Mouse (Mus musculus) limb, embryonic 13.5 days (tissue): ENCODE measurements around the gene Gabarap. TPM values are rescaled to one million over a fixed set of nuclear protein-coding genes. Genes with fewer than 3 reads are reported as not detected.
A peak's percentile ranks its signal among the peaks of the same experiment; 100 is the strongest.

Source experiments
- ATAC-seq: fragments of 200-750 bp; cut with Nextera tagmentation; 2 replicates; pipeline ENCODE4 v1.8.0; 2017; ENCODE audit warnings: low read depth, moderate number of reproducible peaks, moderate TSS enrichment; ENCODE audit not compliant: low FRiP score
- H3K27ac ChIP-seq: fragments of 300-500 bp; sonication (generic); 2 replicates; pipeline ENCODE4 v1.5.1; 2015; ENCODE audit warnings: inconsistent platforms, mild to moderate bottlenecking, moderate library complexity
- H3K27me3 ChIP-seq: fragments of 300-500 bp; sonication (generic); 2 replicates; pipeline ENCODE4 v1.6.1; 2015; ENCODE audit warnings: mild to moderate bottlenecking, inconsistent platforms
- H3K36me3 ChIP-seq: fragments of 300-500 bp; sonication (generic); 2 replicates; pipeline ENCODE4 v1.6.1; 2015; ENCODE audit warnings: inconsistent platforms, mild to moderate bottlenecking, moderate library complexity
- H3K4me1 ChIP-seq: fragments of 300-500 bp; sonication (generic); 2 replicates; pipeline ENCODE4 v1.6.1; 2015; ENCODE audit warnings: inconsistent platforms
- H3K4me2 ChIP-seq: fragments of 300-500 bp; sonication (generic); replicated peaks from 2 replicates; pipeline ENCODE4 v1.6.1; 2015; ENCODE audit warnings: inconsistent platforms, mild to moderate bottlenecking, moderate library complexity
- H3K4me3 ChIP-seq: fragments of 300-500 bp; sonication (generic); 2 replicates; pipeline ENCODE4 v1.5.1; 2015; ENCODE audit warnings: moderate library complexity, mild to moderate bottlenecking, inconsistent platforms
- H3K9ac ChIP-seq: fragments of 300-500 bp; sonication (generic); 2 replicates; pipeline ENCODE4 v1.6.1; 2015; ENCODE audit warnings: mild to moderate bottlenecking, inconsistent platforms
- H3K9me3 ChIP-seq: fragments of 300-500 bp; sonication (generic); 2 replicates; pipeline ENCODE4 v1.6.1; 2016; ENCODE audit warnings: inconsistent platforms
- WGBS: fragments of 180-500 bp; shearing (Covaris S2); methylation state at CpG from one replicate; pipeline ENCODE4 v1.1.7; 2015; 5-methylcytosine and 5-hydroxymethylcytosine counted together
- polyA plus RNA-seq: library from polyadenylated mRNA; unstranded; fragments of >200 nt; fragmentation: Nextera tagmentation; extraction: Ambion mirVana; gene quantifications from 2 replicates; pipeline ENCODE4 v1.2.1, GENCODE M21; 2015

Gene Gabarap
- polyA plus RNA-seq, 1 experiment from 2014 or later, result 506 TPM

- Histone ChIP-seq H3K4me1 (peaks cover 60% of the 10 kb centered on the region), H3K4me3 (peak overlapping the region; percentile 31), H3K36me3 (peaks cover 41% of the 10 kb centered on the region), H3K9me3 (no peaks in the 10 kb centered on the region), H3K9ac (peak overlapping the region; percentile 45; the same call in 1 of the 2 replicates), H3K4me2 (peak overlapping the region; percentile 61), H3K27me3 (no peaks in the 10 kb centered on the region), H3K27ac (peak overlapping the region; percentile 81)
- 1% methylated on average over 20 of the region's 20 CpGs for WGBS
- peak; percentile 84 for ATAC-seq
These were observed 38.3 kb downstream of the Gabarap start for GRCm38 (mm10) chr11:70029130-70029801.

DNA sequence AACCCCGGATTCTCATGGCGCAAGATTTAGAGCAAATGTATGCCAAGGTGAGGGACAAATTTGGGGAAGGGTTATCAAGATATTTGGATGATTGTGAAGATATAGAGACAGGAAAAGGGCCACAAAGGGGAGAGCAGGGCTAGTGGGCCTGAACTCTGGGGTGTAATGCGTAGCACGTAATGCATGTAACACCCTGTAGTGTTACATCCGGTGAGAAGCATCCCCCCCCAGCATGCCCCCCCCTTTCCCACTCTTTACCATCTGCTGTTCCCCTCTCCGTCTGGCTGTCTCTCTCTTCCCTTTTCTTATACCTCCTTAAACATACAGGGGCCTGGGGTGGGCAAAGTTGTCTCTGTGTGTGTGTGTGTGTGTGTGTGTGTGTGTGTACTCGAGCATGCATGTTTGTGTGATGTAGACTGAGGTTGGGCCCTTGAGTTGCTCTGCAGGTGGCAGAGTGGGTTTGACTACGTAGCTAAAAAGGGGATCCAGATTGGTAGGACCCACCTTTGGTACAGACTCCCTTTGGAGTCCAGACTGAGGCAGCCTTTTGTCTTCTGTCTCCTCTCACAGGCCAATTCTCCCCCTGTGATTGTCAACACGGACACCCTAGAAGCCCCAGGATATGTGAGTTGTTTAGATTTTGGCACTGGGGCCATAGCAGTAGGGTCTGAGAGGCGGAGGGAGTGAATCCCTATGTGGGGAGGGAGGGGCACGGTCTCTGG lies 39.0 kb downstream of the Gabarap start:
- H3K36me3 ChIP-seq, result peaks cover 47% of the 10 kb centered on the region
- no peaks in the 10 kb centered on the region for H3K27me3 ChIP-seq
- H3K4me3 ChIP-seq, result peak overlapping the region; percentile 31
- 46% methylated on average over 11 of the region's 11 CpGs for WGBS
- no peak for ATAC-seq
- peaks cover 55% of the 10 kb centered on the region for H3K4me1 ChIP-seq
- no peaks in the 10 kb centered on the region for H3K9me3 ChIP-seq
- H3K4me2 ChIP-seq, result peak overlapping the region; percentile 61
- H3K9ac ChIP-seq, result peak overlapping the region; percentile 45
- H3K27ac ChIP-seq, result peak overlapping the region; percentile 15

DNA sequence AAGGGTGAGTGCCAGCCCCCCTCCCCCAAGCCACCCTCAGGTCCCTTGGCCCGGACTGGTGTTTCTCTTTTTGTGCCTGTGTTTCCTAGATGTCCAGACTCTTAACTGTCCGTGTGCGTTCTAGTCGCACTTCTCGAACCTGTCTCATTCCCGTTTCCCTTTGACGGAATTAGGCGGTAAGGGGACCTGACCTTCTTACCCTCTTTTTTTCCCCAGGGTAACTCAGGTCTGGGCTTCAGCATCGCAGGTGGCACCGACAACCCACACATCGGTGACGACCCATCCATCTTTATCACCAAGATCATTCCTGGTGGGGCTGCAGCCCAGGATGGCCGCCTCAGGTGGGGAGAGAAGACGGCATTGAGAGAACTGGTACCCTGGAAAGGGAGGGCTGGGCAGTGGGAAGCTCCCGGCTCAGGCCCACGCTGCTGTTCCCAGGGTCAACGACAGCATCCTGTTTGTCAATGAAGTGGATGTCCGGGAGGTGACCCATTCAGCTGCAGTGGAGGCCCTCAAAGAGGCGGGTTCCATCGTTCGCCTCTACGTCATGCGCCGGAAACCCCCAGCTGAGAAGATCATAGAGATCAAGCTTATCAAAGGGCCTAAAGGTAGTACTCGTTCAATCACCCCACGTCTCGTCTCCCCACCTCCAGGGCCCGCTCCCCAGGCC lies 39.8 kb downstream of the Gabarap start:
- peaks cover 50% of the 10 kb centered on the region for H3K36me3 ChIP-seq
- no peaks in the 10 kb centered on the region for H3K9me3 ChIP-seq
- no peaks in the 10 kb centered on the region for H3K27me3 ChIP-seq
- no peak for ATAC-seq
- H3K27ac ChIP-seq, result no peak overlapping the region
- no peak overlapping the region for H3K4me3 ChIP-seq
- no peak overlapping the region for H3K9ac ChIP-seq
- no peak overlapping the region for H3K4me2 ChIP-seq
- 93% methylated on average over 28 of the region's 28 CpGs for WGBS
- H3K4me1 ChIP-seq, result peaks cover 47% of the 10 kb centered on the region

- 97% methylated on average over 11 of the region's 11 CpGs for WGBS
These were observed 40.4 kb downstream of the Gabarap start for GRCm38 (mm10) chr11:70031321-70031670.

GRCm38 (mm10) chr11:70038174-70038573 lies 47.2 kb downstream of the Gabarap start:
- Histone ChIP-seq H3K4me3 (no peak overlapping the region), H3K27ac (no peak overlapping the region), H3K9me3 (no peaks in the 10 kb centered on the region), H3K9ac (no peak overlapping the region), H3K4me1 (no peaks in the 10 kb centered on the region), H3K4me2 (no peak overlapping the region), H3K36me3 (peaks cover 84% of the 10 kb centered on the region), H3K27me3 (no peaks in the 10 kb centered on the region)
- no peak for ATAC-seq
- 77% methylated on average over 7 of the region's 7 CpGs for WGBS

More at GRCm38 (mm10) chr11:70031321-70031670, 40.4 kb downstream of the Gabarap start:
- Histone ChIP-seq H3K27ac (no peak overlapping the region), H3K4me3 (no peak overlapping the region), H3K27me3 (no peaks in the 10 kb centered on the region), H3K4me2 (no peak overlapping the region), H3K9ac (no peak overlapping the region), H3K36me3 (peaks cover 54% of the 10 kb centered on the region), H3K9me3 (no peaks in the 10 kb centered on the region), H3K4me1 (peaks cover 42% of the 10 kb centered on the region)
- ATAC-seq, result no peak

GRCm38 (mm10) chr11:70039631-70040030 lies 48.7 kb downstream of the Gabarap start:
- no peak overlapping the region for H3K4me2 ChIP-seq
- H3K4me1 ChIP-seq, result no peaks in the 10 kb centered on the region
- 93% methylated on average over 10 of the region's 10 CpGs for WGBS
- H3K27ac ChIP-seq, result no peak overlapping the region
- no peak overlapping the region for H3K9ac ChIP-seq
- H3K27me3 ChIP-seq, result no peaks in the 10 kb centered on the region
- H3K36me3 ChIP-seq, result peaks cover 84% of the 10 kb centered on the region
- ATAC-seq, result no peak
- no peaks in the 10 kb centered on the region for H3K9me3 ChIP-seq
- H3K4me3 ChIP-seq, result no peak overlapping the region

DNA sequence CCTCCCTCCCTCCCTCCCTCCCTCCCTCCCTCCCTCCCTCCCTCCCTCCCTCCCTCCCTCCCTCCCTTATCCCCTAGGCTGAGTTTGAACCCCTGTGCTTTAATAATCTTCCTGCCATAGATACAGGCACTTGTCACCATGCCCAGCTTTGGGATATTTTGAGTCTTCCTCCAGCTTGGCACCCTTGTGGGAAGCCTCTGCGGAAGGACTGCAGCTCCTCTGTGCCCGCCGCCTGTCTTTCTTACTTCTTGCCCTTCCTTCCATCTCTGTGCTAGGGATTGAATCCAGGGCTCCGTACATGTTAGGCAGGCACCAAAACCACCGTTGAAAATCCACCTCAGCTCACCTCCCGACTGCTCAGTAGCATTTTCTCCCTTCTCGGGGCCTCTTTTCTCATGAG lies 49.2 kb downstream of the Gabarap start:
- no peaks in the 10 kb centered on the region for H3K27me3 ChIP-seq
- no peaks in the 10 kb centered on the region for H3K4me1 ChIP-seq
- H3K4me2 ChIP-seq, result no peak overlapping the region
- H3K36me3 ChIP-seq, result peaks cover 84% of the 10 kb centered on the region
- WGBS, result 88% methylated on average over 7 of the region's 7 CpGs
- no peak for ATAC-seq
- no peak overlapping the region for H3K9ac ChIP-seq
- no peaks in the 10 kb centered on the region for H3K9me3 ChIP-seq
- no peak overlapping the region for H3K4me3 ChIP-seq
- H3K27ac ChIP-seq, result no peak overlapping the region

DNA sequence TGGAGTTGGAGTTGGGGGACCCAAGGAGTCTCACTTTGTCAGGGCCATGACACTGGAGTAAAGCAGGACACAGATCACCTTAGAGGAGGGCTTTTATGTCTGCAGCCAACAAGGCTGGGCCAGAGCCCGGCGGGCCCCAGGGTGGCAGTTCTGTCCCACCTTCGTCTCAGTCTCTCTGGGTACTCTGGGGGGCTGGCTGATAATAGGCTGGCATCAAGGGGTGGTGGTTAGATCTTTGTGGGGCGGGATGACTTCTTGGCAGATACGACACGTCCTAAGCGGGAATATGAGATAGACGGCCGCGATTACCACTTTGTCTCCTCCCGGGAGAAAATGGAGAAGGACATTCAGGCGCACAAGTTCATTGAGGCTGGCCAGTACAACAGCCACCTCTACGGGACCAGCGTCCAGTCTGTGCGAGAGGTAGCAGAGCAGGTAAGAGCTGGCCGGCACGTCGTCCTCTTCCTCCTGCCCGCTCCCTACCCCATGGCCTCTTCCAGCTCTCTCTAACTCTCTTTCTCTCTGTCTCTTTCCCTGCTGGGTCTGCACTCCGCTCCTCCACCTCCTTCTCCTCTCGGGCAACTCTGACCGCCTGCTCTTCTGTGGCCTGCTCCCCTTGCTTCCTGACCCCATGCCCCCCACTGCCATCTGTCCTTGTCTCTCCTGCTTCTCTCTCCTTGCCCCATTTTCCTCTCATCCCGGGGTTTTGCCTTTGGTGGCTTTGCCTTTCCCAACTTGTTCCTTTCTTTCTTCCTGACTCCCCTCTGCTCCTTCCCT lies 51.6 kb downstream of the Gabarap start:
- Histone ChIP-seq H3K27me3 (no peaks in the 10 kb centered on the region), H3K4me3 (no peak overlapping the region), H3K36me3 (peaks cover 82% of the 10 kb centered on the region), H3K9ac (no peak overlapping the region), H3K9me3 (no peaks in the 10 kb centered on the region), H3K27ac (no peak overlapping the region), H3K4me2 (no peak overlapping the region), H3K4me1 (no peaks in the 10 kb centered on the region)
- ATAC-seq, result no peak
- 89% methylated on average over 23 of the region's 23 CpGs for WGBS

DNA sequence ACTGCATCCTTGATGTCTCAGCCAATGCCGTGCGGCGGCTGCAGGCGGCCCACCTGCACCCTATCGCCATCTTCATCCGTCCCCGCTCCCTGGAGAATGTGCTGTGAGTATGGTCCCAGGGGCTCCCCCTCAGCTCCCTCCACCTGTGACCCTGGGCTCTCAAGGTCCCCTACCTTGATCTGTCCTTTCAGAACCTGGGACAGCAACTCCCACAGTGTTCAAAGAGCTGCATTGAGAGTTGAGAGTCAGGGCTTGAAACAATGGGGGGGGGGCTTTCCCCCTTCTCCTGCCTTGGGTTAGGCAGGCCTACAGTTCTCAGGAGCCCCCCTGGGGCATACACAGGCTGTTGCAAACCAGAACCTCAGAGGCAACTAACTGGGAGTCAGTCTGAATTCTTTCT lies 52.7 kb downstream of the Gabarap start:
- Histone ChIP-seq H3K4me3 (no peak overlapping the region), H3K4me2 (no peak overlapping the region), H3K27me3 (no peaks in the 10 kb centered on the region), H3K9ac (no peak overlapping the region; the same call in 1 of the 2 replicates), H3K4me1 (no peaks in the 10 kb centered on the region), H3K9me3 (no peaks in the 10 kb centered on the region), H3K36me3 (peaks cover 71% of the 10 kb centered on the region), H3K27ac (no peak overlapping the region)
- no peak for ATAC-seq
- WGBS, result 84% methylated on average over 7 of the region's 7 CpGs
